Mouse (Mus musculus) limb, embryonic 14.5 days (tissue): ENCODE data around the gene Tacr1. TPM values are rescaled to one million over a fixed set of nuclear protein-coding genes. Genes with fewer than 3 reads are reported as not detected.
"Not testable (repeated sequence)": the region's sequence is repeated elsewhere in the genome, so short reads cannot be mapped to it uniquely, and the experiment has no call there.

Source experiments
- ATAC-seq: fragments of 200-750 bp; cut with Nextera tagmentation; 2 replicates; pipeline ENCODE4 v1.8.0; 2017; ENCODE audit warnings: low read depth, moderate number of reproducible peaks, moderate TSS enrichment; ENCODE audit not compliant: low FRiP score
- DNase-seq: peaks from one replicate; pipeline ENCODE4 v3.0.0-alpha.2; 2015; ENCODE audit warnings: low spot score
- H3K27ac ChIP-seq: fragments of 300-500 bp; sonication (generic); replicated peaks from 2 replicates; pipeline ENCODE4 v1.5.1; 2014; ENCODE audit warnings: low read depth, mild to moderate bottlenecking, low read length, moderate library complexity, mixed read lengths
- H3K27me3 ChIP-seq: fragments of 300-500 bp; sonication (generic); 2 replicates; pipeline ENCODE4 v1.6.1; 2014; ENCODE audit warnings: low read length, mixed read lengths; ENCODE audit not compliant: control insufficient read depth, insufficient read depth
- H3K36me3 ChIP-seq: fragments of 300-500 bp; sonication (generic); 2 replicates; pipeline ENCODE4 v1.6.1; 2014; ENCODE audit warnings: mild to moderate bottlenecking, low read length, moderate library complexity, mixed read lengths; ENCODE audit not compliant: control insufficient read depth, insufficient read depth
- H3K4me1 ChIP-seq: fragments of 300-500 bp; sonication (generic); 2 replicates; pipeline ENCODE4 v1.6.1; 2014; ENCODE audit warnings: antibody characterized with exemption, low read length, mixed read lengths; ENCODE audit not compliant: control insufficient read depth, insufficient read depth
- H3K4me2 ChIP-seq: fragments of 300-500 bp; sonication (generic); replicated peaks from 2 replicates; pipeline ENCODE4 v1.6.1; 2014; ENCODE audit warnings: low read depth, mild to moderate bottlenecking, low read length, moderate library complexity; ENCODE audit not compliant: severe bottlenecking
- H3K4me3 ChIP-seq: fragments of 300-500 bp; sonication (generic); replicated peaks from 2 replicates; pipeline ENCODE4 v1.5.1; 2014; ENCODE audit warnings: low read length
- H3K9ac ChIP-seq: fragments of 300-500 bp; sonication (generic); 2 replicates; pipeline ENCODE4 v1.6.1; 2014; ENCODE audit warnings: mild to moderate bottlenecking, low read depth, low read length, moderate library complexity; ENCODE audit not compliant: severe bottlenecking
- H3K9me3 ChIP-seq: fragments of 300-500 bp; sonication (generic); 2 replicates; pipeline ENCODE4 v1.6.1; 2016; ENCODE audit warnings: low read length; ENCODE audit not compliant: control insufficient read depth
- POLR2A ChIP-seq: fragments of 200-500 bp; IDR thresholded peaks from 2 replicates; pipeline ENCODE4 v1.8.0; 2012; ENCODE audit warnings: inconsistent platforms, mild to moderate bottlenecking, moderate library complexity, borderline replicate concordance; ENCODE audit not compliant: insufficient read depth, insufficient read length; ENCODE audit errors: extremely low read depth
- WGBS: fragments of 180-500 bp; shearing (Covaris S2); extraction: QIAGEN DNeasy Blood & Tissue Kit; methylation state at CpG from one replicate; pipeline ENCODE4 v1.1.7; 2014; 5-methylcytosine and 5-hydroxymethylcytosine counted together
- polyA plus RNA-seq, 2 experiments: library from polyadenylated mRNA; depleted of rRNA in 1 of 2; stranded (reverse) in 1 of 2; unstranded in 1 of 2; fragments of >200 nt; fragmentation: Nextera tagmentation in 1 of 2; extraction: Ambion mirVana in 1 of 2; gene quantifications; 2 replicates each; pipeline versions ENCODE4 v1.2.1 to v1.2.3; 2012 to 2014

The Tacr1 gene
- polyA plus RNA-seq, 2 experiments: 0.40 to 0.49 TPM

DNA sequence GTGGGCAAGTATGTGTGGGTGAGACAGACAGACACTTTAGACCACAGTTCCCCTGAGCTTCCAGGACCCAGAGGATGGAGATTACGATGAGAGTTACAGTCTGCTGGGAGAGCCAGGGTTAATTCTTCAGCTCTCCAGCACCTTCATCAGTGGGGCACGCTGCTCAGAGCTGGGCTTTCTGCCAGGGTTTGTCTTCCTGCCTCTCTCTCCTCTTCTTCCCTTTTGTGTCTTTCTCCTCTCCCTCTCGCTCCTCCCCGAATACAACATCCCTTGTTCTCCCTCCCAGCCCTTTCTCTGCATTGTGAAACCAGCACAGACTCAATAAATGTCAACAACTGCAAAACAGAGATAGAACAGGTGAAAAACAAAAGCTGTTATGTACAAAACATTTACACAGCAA, 18.1 kb downstream of the Tacr1 start:
- Histone ChIP-seq H3K4me1 (no peaks in the 10 kb centered on the region), H3K4me3 (no peak overlapping the region), H3K9ac (no peak overlapping the region), H3K4me2 (no peak overlapping the region), H3K36me3 (no peaks in the 10 kb centered on the region), H3K9me3 (no peaks in the 10 kb centered on the region), H3K27ac (no peak overlapping the region), H3K27me3 (no peaks in the 10 kb centered on the region)
- ATAC-seq (no peak), DNase-seq (no peak)
- WGBS: 65% methylated on average over 4 of the region's 4 CpGs
- no peak for TF ChIP-seq POLR2A

DNA sequence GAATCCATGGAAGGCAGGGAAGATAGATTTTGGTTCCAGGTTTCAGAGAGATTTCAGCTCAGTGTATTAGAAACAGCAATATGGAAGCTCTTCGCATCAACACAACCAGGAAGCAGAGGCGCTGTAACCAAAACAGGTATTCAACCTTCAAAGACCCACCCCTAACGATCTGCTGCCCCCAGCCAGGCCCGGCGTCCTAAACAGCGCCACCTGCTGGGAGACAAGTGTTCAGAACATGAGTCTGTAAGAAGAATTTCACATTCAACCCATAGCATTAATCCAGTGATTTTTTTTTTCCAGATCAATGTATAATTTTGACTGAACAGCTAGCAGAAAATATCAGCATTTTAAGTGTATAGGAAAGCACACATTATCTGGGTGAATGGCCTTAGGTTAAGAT, 26.8 kb downstream of the Tacr1 start:
- H3K27me3 ChIP-seq: no peaks in the 10 kb centered on the region
- DNase-seq: no peak
- no peak overlapping the region for H3K27ac ChIP-seq
- H3K36me3 ChIP-seq: no peaks in the 10 kb centered on the region
- no peaks in the 10 kb centered on the region for H3K4me1 ChIP-seq
- no peak overlapping the region for H3K9ac ChIP-seq
- no peaks in the 10 kb centered on the region for H3K9me3 ChIP-seq
- no peak for TF ChIP-seq POLR2A
- H3K4me2 ChIP-seq: no peak overlapping the region
- ATAC-seq: no peak
- no peak overlapping the region for H3K4me3 ChIP-seq
- 49% methylated on average over 6 of the region's 6 CpGs for WGBS

DNA sequence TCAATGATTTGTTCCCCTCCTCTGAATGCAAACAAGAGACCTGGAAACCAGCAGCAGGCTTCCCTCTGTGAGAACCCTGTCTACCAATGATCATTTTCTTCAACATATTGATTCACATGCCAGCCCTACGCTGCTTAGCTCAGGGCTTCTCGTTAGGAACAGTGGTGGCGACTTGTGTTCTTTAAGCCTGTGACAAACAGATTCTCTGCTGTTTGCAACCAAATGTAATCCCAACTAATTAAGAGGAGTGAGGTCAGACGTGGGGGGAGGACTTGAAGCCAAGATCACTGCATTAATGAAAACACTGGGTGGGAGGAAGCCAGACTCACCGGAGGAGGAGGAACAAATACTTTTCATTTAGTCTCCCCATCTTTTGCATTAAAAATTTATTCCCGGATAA, 27.6 kb downstream of the Tacr1 start:
- TF ChIP-seq POLR2A: no peak
- no peak overlapping the region for H3K4me3 ChIP-seq

DNA sequence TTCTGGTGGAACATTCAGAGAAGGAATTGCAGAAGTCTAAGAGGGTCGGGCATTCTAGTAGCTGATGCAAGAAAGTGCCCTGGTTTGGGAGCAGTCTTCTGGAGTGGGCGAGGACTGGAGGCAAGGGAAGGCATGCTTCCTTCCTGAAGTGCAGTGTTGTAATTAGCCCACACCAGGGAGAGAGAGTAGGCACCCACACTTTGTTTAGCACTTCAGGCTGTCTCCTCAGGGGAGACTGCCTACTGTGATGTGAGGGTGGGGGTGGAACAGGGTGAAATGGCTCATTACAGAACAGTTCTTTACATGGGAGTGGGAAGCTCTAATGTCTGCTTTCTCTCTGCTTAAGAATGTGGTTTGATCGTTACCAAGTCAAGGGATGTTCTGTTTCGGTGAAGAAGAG, 35.0 kb downstream of the Tacr1 start:
- no peaks in the 10 kb centered on the region for H3K36me3 ChIP-seq
- H3K9me3 ChIP-seq: no peaks in the 10 kb centered on the region
- no peaks in the 10 kb centered on the region for H3K27me3 ChIP-seq
- H3K9ac ChIP-seq: no peak overlapping the region
- 54% methylated on average over 4 of the region's 4 CpGs for WGBS
- no peak overlapping the region for H3K27ac ChIP-seq
- no peak for TF ChIP-seq POLR2A
- no peak overlapping the region for H3K4me2 ChIP-seq
- no peak overlapping the region for H3K4me3 ChIP-seq
- ATAC-seq: no peak
- DNase-seq: no peak
- H3K4me1 ChIP-seq: no peaks in the 10 kb centered on the region

More for the DNA sequence above, 27.6 kb downstream of the Tacr1 start:
- no peaks in the 10 kb centered on the region for H3K4me1 ChIP-seq
- no peak overlapping the region for H3K4me2 ChIP-seq
- WGBS: 53% methylated on average over 6 of the region's 6 CpGs
- no peaks in the 10 kb centered on the region for H3K36me3 ChIP-seq
- H3K27me3 ChIP-seq: no peaks in the 10 kb centered on the region
- ATAC-seq (no peak), DNase-seq (no peak)
- no peaks in the 10 kb centered on the region for H3K9me3 ChIP-seq
- H3K9ac ChIP-seq: no peak overlapping the region
- H3K27ac ChIP-seq: no peak overlapping the region

DNA sequence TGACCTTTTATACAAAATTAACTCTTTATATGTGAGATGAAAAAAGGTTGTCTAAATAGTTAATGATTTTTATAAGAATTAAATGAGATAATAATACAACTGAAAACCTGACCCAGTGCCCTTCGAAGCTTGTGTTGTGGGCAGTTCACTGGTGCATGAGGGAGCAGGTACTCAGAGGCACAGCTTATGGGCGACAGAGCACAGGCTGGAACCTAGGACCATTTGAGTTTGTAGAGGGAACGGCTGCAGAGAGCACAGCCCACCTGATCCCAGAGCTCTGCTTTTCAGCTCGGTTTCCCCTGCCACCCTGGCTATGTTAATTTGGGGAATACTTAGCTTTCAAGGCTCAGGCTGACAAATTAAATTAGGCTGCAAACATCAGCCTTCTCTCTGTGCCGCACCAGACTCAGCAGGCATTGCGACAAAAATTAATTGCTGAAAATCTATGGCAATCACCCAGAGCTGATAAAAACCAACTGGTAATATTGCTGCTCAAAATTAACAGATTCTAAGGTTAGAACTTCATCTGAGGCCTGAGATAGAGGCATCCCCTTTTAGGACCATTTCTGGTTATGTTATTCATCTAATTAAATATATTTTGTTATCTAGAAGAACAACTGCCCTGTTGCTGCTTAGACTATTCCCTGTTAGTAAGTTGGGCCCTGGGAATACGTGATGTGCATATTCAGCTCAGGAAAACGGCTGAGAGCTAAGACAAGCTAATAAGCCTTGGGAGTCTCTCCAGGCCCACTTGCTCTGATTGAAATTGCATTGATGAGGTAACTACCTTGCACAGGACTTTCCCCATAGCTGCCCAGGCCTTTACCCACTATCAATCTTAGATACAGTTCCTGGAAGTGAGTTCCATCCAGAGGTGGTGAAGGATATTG, 50.3 kb downstream of the Tacr1 start:
- not testable (repeated sequence) for ATAC-seq, H3K9ac ChIP-seq, H3K4me3 ChIP-seq, H3K4me2 ChIP-seq, H3K36me3 ChIP-seq, DNase-seq, H3K9me3 ChIP-seq, H3K27ac ChIP-seq, H3K27me3 ChIP-seq
- peaks cover 14% of the 10 kb centered on the region for H3K4me1 ChIP-seq
- 53% methylated on average over 8 of the region's 8 CpGs for WGBS
